Mouse (Mus musculus): ENCODE measurements around the gene Adat2. TPM values are rescaled to one million over a fixed set of nuclear protein-coding genes. Genes with fewer than 3 reads are reported as not detected.
A peak's percentile ranks its signal among the peaks of the same experiment; 100 is the strongest.

The Adat2 gene
- polyA plus RNA-seq, 1 experiment from 2014 or later: 3.2 TPM

GRCm38 (mm10) chr10:13566393-13566792 is 13.7 kb downstream of the Adat2 start:
- Histone ChIP-seq H3K9me3 (ENCODE audit: control insufficient read depth) (no peaks in the 10 kb centered on the region), H3K27me3 (replicated peaks; ENCODE audit: control insufficient read depth, insufficient read depth, low read length) (no peaks in the 10 kb centered on the region), H3K27ac (ENCODE audit: low read depth, low read length) (no peak overlapping the region), H3K9ac (ENCODE audit: low read depth, low read length) (no peak overlapping the region), H3K4me2 (replicated peaks; ENCODE audit: low read depth) (peak overlapping the region; percentile 39), H3K36me3 (ENCODE audit: control insufficient read depth, insufficient read depth) (0 out of 2 replicates have a peak, but pooled peaks cover 6% of the 10 kb centered on the region), H3K4me3 (ENCODE audit: low read depth, low read length) (peak overlapping the region; percentile 13; the same call in 1 of the 2 replicates), H3K4me1 (replicated peaks; ENCODE audit: control insufficient read depth, insufficient read depth, low read length) (no peaks in the 10 kb centered on the region)
- peak; percentile 51 for ATAC-seq
- TF ChIP-seq CTCF (IDR thresholded peaks at IDR 0.05; ENCODE audit: low read depth): no peak
- 41% methylated on average over 13 of the region's 13 CpGs for WGBS

- Histone ChIP-seq H3K4me2 (replicated peaks; ENCODE audit: low read depth) (no peak overlapping the region), H3K4me3 (ENCODE audit: low read depth, low read length) (no peak overlapping the region), H3K36me3 (ENCODE audit: control insufficient read depth, insufficient read depth) (no peaks in the 10 kb centered on the region), H3K9ac (ENCODE audit: low read depth, low read length) (no peak overlapping the region), H3K4me1 (replicated peaks; ENCODE audit: control insufficient read depth, insufficient read depth, low read length) (peaks cover 4% of the 10 kb centered on the region; the same call in 1 of the 2 replicates), H3K9me3 (ENCODE audit: control insufficient read depth) (no peaks in the 10 kb centered on the region), H3K27ac (ENCODE audit: low read depth, low read length) (no peak overlapping the region), H3K27me3 (replicated peaks; ENCODE audit: control insufficient read depth, insufficient read depth, low read length) (no peaks in the 10 kb centered on the region)
- WGBS: 66% methylated on average over 7 of the region's 7 CpGs
- no peak for TF ChIP-seq CTCF (IDR thresholded peaks at IDR 0.05; ENCODE audit: low read depth)
- no peak for ATAC-seq
Observed at GRCm38 (mm10) chr10:13569818-13570217, 17.1 kb downstream of the Adat2 start.

- H3K36me3 ChIP-seq (ENCODE audit: control insufficient read depth, insufficient read depth): no peaks in the 10 kb centered on the region
- H3K27me3 ChIP-seq (replicated peaks; ENCODE audit: control insufficient read depth, insufficient read depth, low read length): no peaks in the 10 kb centered on the region
- no peak for ATAC-seq
- no peak overlapping the region for H3K4me2 ChIP-seq (replicated peaks; ENCODE audit: low read depth)
- no peak for TF ChIP-seq CTCF (IDR thresholded peaks at IDR 0.05; ENCODE audit: low read depth)
- no peak overlapping the region for H3K4me3 ChIP-seq (ENCODE audit: low read depth, low read length)
- WGBS: 57% methylated on average over 9 of the region's 9 CpGs
- no peaks in the 10 kb centered on the region for H3K9me3 ChIP-seq (ENCODE audit: control insufficient read depth)
- H3K27ac ChIP-seq (ENCODE audit: low read depth, low read length): no peak overlapping the region
- peaks cover 4% of the 10 kb centered on the region; the same call in 1 of the 2 replicates for H3K4me1 ChIP-seq (replicated peaks; ENCODE audit: control insufficient read depth, insufficient read depth, low read length)
- no peak overlapping the region for H3K9ac ChIP-seq (ENCODE audit: low read depth, low read length)
Observed at GRCm38 (mm10) chr10:13570697-13571538, 18.2 kb downstream of the Adat2 start.

- ATAC-seq: no peak
Observed at GRCm38 (mm10) chr10:13572003-13572402, 19.3 kb downstream of the Adat2 start.

GRCm38 (mm10) chr10:13572410-13572809 is 19.7 kb downstream of the Adat2 start:
- ATAC-seq: no peak
- no peak overlapping the region for H3K4me2 ChIP-seq (replicated peaks; ENCODE audit: low read depth)

More at GRCm38 (mm10) chr10:13572003-13572402, 19.3 kb downstream of the Adat2 start:
- no peak overlapping the region for H3K4me2 ChIP-seq (replicated peaks; ENCODE audit: low read depth)
- no peak overlapping the region for H3K27ac ChIP-seq (ENCODE audit: low read depth, low read length)
- peaks cover 4% of the 10 kb centered on the region; the same call in 1 of the 2 replicates for H3K4me1 ChIP-seq (replicated peaks; ENCODE audit: control insufficient read depth, insufficient read depth, low read length)
- no peak overlapping the region for H3K4me3 ChIP-seq (ENCODE audit: low read depth, low read length)
- no peak overlapping the region for H3K9ac ChIP-seq (ENCODE audit: low read depth, low read length)
- H3K9me3 ChIP-seq (ENCODE audit: control insufficient read depth): no peaks in the 10 kb centered on the region
- no peak for TF ChIP-seq CTCF (IDR thresholded peaks at IDR 0.05; ENCODE audit: low read depth)
- no peaks in the 10 kb centered on the region for H3K27me3 ChIP-seq (replicated peaks; ENCODE audit: control insufficient read depth, insufficient read depth, low read length)
- H3K36me3 ChIP-seq (ENCODE audit: control insufficient read depth, insufficient read depth): no peaks in the 10 kb centered on the region
- 18% methylated on average over 10 of the region's 10 CpGs for WGBS

GRCm38 (mm10) chr10:13577123-13577522 is 24.4 kb downstream of the Adat2 start:
- ATAC-seq: no peak
- Histone ChIP-seq H3K4me2 (replicated peaks; ENCODE audit: low read depth) (no peak overlapping the region), H3K36me3 (ENCODE audit: control insufficient read depth, insufficient read depth) (no peaks in the 10 kb centered on the region), H3K4me1 (replicated peaks; ENCODE audit: control insufficient read depth, insufficient read depth, low read length) (no peaks in the 10 kb centered on the region), H3K9ac (ENCODE audit: low read depth, low read length) (no peak overlapping the region), H3K27me3 (replicated peaks; ENCODE audit: control insufficient read depth, insufficient read depth, low read length) (no peaks in the 10 kb centered on the region), H3K27ac (ENCODE audit: low read depth, low read length) (no peak overlapping the region), H3K4me3 (ENCODE audit: low read depth, low read length) (no peak overlapping the region), H3K9me3 (ENCODE audit: control insufficient read depth) (no peaks in the 10 kb centered on the region)
- TF ChIP-seq CTCF (IDR thresholded peaks at IDR 0.05; ENCODE audit: low read depth): no peak
- 50% methylated on average over 7 of the region's 7 CpGs for WGBS

More at GRCm38 (mm10) chr10:13572410-13572809, 19.7 kb downstream of the Adat2 start:
- 63% methylated on average over 6 of the region's 6 CpGs for WGBS
- H3K4me1 ChIP-seq (replicated peaks; ENCODE audit: control insufficient read depth, insufficient read depth, low read length): peaks cover 4% of the 10 kb centered on the region; the same call in 1 of the 2 replicates
- H3K36me3 ChIP-seq (ENCODE audit: control insufficient read depth, insufficient read depth): no peaks in the 10 kb centered on the region
- no peak overlapping the region for H3K9ac ChIP-seq (ENCODE audit: low read depth, low read length)
- TF ChIP-seq CTCF (IDR thresholded peaks at IDR 0.05; ENCODE audit: low read depth): no peak
- no peaks in the 10 kb centered on the region for H3K9me3 ChIP-seq (ENCODE audit: control insufficient read depth)
- no peaks in the 10 kb centered on the region for H3K27me3 ChIP-seq (replicated peaks; ENCODE audit: control insufficient read depth, insufficient read depth, low read length)
- H3K4me3 ChIP-seq (ENCODE audit: low read depth, low read length): no peak overlapping the region
- no peak overlapping the region for H3K27ac ChIP-seq (ENCODE audit: low read depth, low read length)

All from intestine, postnatal 0 days (tissue).